21 mouse cellular contexts compared by ENCODE assay signal in the genomic region with DNA sequence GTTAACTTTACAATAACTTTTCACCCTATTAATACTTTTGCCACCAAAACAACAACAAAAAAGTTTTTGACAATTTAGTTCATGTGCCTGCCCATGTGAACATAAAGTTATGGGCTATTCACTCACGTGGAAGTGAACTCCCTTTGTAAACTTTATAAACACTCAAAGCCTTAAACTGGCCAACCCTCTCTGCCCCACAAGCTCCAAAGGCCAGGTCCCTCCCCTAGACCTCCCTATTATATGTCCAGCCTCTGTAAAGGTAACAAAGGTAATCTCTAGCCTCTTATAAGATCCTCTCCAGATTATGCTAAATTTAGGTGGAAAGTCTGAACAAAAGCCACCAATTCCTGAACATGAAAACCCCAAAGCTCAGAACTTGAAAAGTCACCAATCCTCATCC. TPM values are rescaled to one million over a fixed set of nuclear protein-coding genes. Genes with fewer than 3 reads are reported as not detected.
DNase-seq lines count a peak whose midpoint lies in the region; ATAC-seq and TF ChIP-seq lines count a peak whose summit lies in the region.
"Had no signal": no experiment of that assay in that cellular context is flagged by ENCODE, and none has a peak within 500 bp of the region (broad histone marks: within the 10 kb centered on the region; RNA-seq: fewer than 3 reads in every experiment).

No protein-coding gene starts in this region.

- TF ChIP-seq EP300 in stomach, postnatal 0 days (optimal IDR thresholded peaks at IDR 0.05), result no peak

- H3K36me3 ChIP-seq in intestine, embryonic 15.5 days, result no peaks in the 10 kb centered on the region
- H3K36me3 ChIP-seq in intestine, postnatal 0 days (ENCODE audit: control insufficient read depth, insufficient read depth), result no peaks in the 10 kb centered on the region
- no peaks in the 10 kb centered on the region for H3K36me3 ChIP-seq in stomach, embryonic 15.5 days
- no peaks in the 10 kb centered on the region for H3K36me3 ChIP-seq in stomach, postnatal 0 days (ENCODE audit: control insufficient read depth, insufficient read depth, low read length)
- H3K36me3 ChIP-seq: embryonic facial prominence, embryonic 12.5 days; forebrain, embryonic 15.5 days had no signal

- H3K4me2 ChIP-seq in intestine, embryonic 15.5 days (replicated peaks), result no peak overlapping the region
- H3K4me2 ChIP-seq in intestine, postnatal 0 days (replicated peaks; ENCODE audit: low read depth), result no peak overlapping the region
- H3K4me2 ChIP-seq in stomach, embryonic 15.5 days, result no peak overlapping the region
- no peak overlapping the region for H3K4me2 ChIP-seq in stomach, postnatal 0 days (replicated peaks; ENCODE audit: low read depth)
- H3K4me2 ChIP-seq: embryonic facial prominence, embryonic 12.5 days; forebrain, embryonic 13.5 days; forebrain, embryonic 15.5 days had no signal

- no peak overlapping the region for H3K9ac ChIP-seq in intestine, embryonic 15.5 days
- H3K9ac ChIP-seq in intestine, postnatal 0 days (ENCODE audit: low read depth, low read length), result no peak overlapping the region
- H3K9ac ChIP-seq in stomach, embryonic 15.5 days, result no peak overlapping the region
- no peak overlapping the region for H3K9ac ChIP-seq in stomach, postnatal 0 days (ENCODE audit: low read length)
- H3K9ac ChIP-seq: embryonic facial prominence, embryonic 12.5 days; forebrain, embryonic 13.5 days; forebrain, embryonic 15.5 days had no signal

- H3K4me3 ChIP-seq in intestine, embryonic 15.5 days (replicated peaks), result no peak overlapping the region
- no peak overlapping the region for H3K4me3 ChIP-seq in intestine, postnatal 0 days (ENCODE audit: low read depth, low read length)
- H3K4me3 ChIP-seq in stomach, embryonic 15.5 days (replicated peaks), result no peak overlapping the region
- H3K4me3 ChIP-seq in stomach, postnatal 0 days (ENCODE audit: low read depth, low read length), result no peak overlapping the region
- H3K4me3 ChIP-seq: embryonic facial prominence, embryonic 10.5 days; embryonic facial prominence, embryonic 12.5 days; forebrain, embryonic 13.5 days; forebrain, embryonic 15.5 days had no signal

- 37% methylated on average over 1 of the region's 1 CpGs for WGBS in intestine, embryonic 15.5 days
- 32% methylated on average over 1 of the region's 1 CpGs for WGBS in intestine, postnatal 0 days
- WGBS in stomach, embryonic 15.5 days, result 43% methylated on average over 1 of the region's 1 CpGs
- WGBS in stomach, postnatal 0 days, result 17% methylated on average over 1 of the region's 1 CpGs
- 13% methylated on average over 1 of the region's 1 CpGs for WGBS in large intestine, adult 2 months

- 0 out of 2 replicates have a peak, but pooled peaks have one; percentile 51 for ATAC-seq in intestine, embryonic 15.5 days
- no peak for ATAC-seq in intestine, postnatal 0 days
- ATAC-seq in stomach, embryonic 15.5 days (ENCODE audit: insufficient read depth, low FRiP score, low read depth), result no peak
- no peak for ATAC-seq in stomach, postnatal 0 days (ENCODE audit: low FRiP score, low TSS enrichment)
- ATAC-seq: activated CD4-positive, CD25-positive, alpha-beta regulatory T cell, adult 4 months; forebrain, embryonic 13.5 days; forebrain, embryonic 15.5 days; Patski had no signal

- no peak for DNase-seq in stomach, postnatal 0 days (ENCODE audit: low spot score)
- peak; percentile 33 for DNase-seq in large intestine, adult 2 months (ENCODE audit: low read depth, low spot score)
- no peak for DNase-seq in left cerebral cortex, postnatal 14 days (ENCODE audit: low spot score in 2 of 2)
- DNase-seq: adrenal gland, adult 8-10 months; adrenal gland, postnatal 14 days; adrenal gland, postnatal 36 days; cerebellum, adult 11-12 months; cerebellum, adult 2 months; cerebellum, adult 9-10 months; cerebellum, postnatal 10 days; cerebellum, postnatal 25 days had no signal

- TF ChIP-seq CTCF in intestine, postnatal 0 days (IDR thresholded peaks at IDR 0.05; ENCODE audit: low read depth), result no peak
- no peak for TF ChIP-seq CTCF in stomach, postnatal 0 days (IDR thresholded peaks at IDR 0.05; ENCODE audit: low read depth)

- 0 out of 2 replicates have a peak, but pooled peaks cover 2% of the 10 kb centered on the region for H3K4me1 ChIP-seq in intestine, embryonic 15.5 days (replicated peaks)
- H3K4me1 ChIP-seq in intestine, postnatal 0 days (replicated peaks; ENCODE audit: control insufficient read depth, insufficient read depth, low read length), result no peaks in the 10 kb centered on the region
- no peaks in the 10 kb centered on the region for H3K4me1 ChIP-seq in stomach, embryonic 15.5 days
- no peaks in the 10 kb centered on the region for H3K4me1 ChIP-seq in stomach, postnatal 0 days (replicated peaks; ENCODE audit: control insufficient read depth, insufficient read depth)
- H3K4me1 ChIP-seq: embryonic facial prominence, embryonic 10.5 days; embryonic facial prominence, embryonic 12.5 days; forebrain, embryonic 13.5 days; forebrain, embryonic 15.5 days had no signal

- H3K27me3 ChIP-seq in intestine, embryonic 15.5 days (replicated peaks), result no peaks in the 10 kb centered on the region
- H3K27me3 ChIP-seq in intestine, postnatal 0 days (replicated peaks; ENCODE audit: control insufficient read depth, insufficient read depth, low read length), result no peaks in the 10 kb centered on the region
- H3K27me3 ChIP-seq in stomach, embryonic 15.5 days (replicated peaks), result no peaks in the 10 kb centered on the region
- H3K27me3 ChIP-seq in stomach, postnatal 0 days (ENCODE audit: control insufficient read depth, insufficient read depth, low read length), result no peaks in the 10 kb centered on the region
- H3K27me3 ChIP-seq: embryonic facial prominence, embryonic 12.5 days; forebrain, embryonic 13.5 days; forebrain, embryonic 15.5 days; Patski had no signal

- H3K9me3 ChIP-seq in intestine, embryonic 15.5 days, result no peaks in the 10 kb centered on the region
- no peaks in the 10 kb centered on the region for H3K9me3 ChIP-seq in intestine, postnatal 0 days (ENCODE audit: control insufficient read depth)
- no peaks in the 10 kb centered on the region for H3K9me3 ChIP-seq in stomach, embryonic 15.5 days
- H3K9me3 ChIP-seq in stomach, postnatal 0 days (ENCODE audit: control insufficient read depth, low read length), result no peaks in the 10 kb centered on the region
- H3K9me3 ChIP-seq: embryonic facial prominence, embryonic 10.5 days; embryonic facial prominence, embryonic 12.5 days; forebrain, embryonic 13.5 days; forebrain, embryonic 15.5 days; G1E had no signal

- no peak overlapping the region for H3K27ac ChIP-seq in intestine, embryonic 15.5 days
- no peak overlapping the region for H3K27ac ChIP-seq in intestine, postnatal 0 days (ENCODE audit: low read depth, low read length)
- H3K27ac ChIP-seq in stomach, embryonic 15.5 days, result peak overlapping the region; percentile 23; the same call in 1 of the 2 replicates
- H3K27ac ChIP-seq in stomach, postnatal 0 days (replicated peaks), result no peak overlapping the region
- H3K27ac ChIP-seq: embryonic facial prominence, embryonic 10.5 days; embryonic facial prominence, embryonic 12.5 days; forebrain, embryonic 13.5 days; forebrain, embryonic 15.5 days had no signal

- intact Hi-C loops in left cerebral cortex, postnatal 14 days (cut with DNase I), result no loop called here

RNA-seq across cellular contexts. Expression of a gene that starts 35.9 kb away (rescaled TPM):
- 12.3 and 14.9 TPM in 2 replicates for polyA plus RNA-seq in intestine, embryonic 15.5 days (2015; fragmentation: Nextera tagmentation; extraction: Ambion mirVana)
- 14.4 and 18.5 TPM in 2 replicates for polyA plus RNA-seq in intestine, postnatal 0 days (2015; fragmentation: Nextera tagmentation; extraction: Ambion mirVana)
- polyA plus RNA-seq in stomach, embryonic 15.5 days (2015; fragmentation: Nextera tagmentation; extraction: Ambion mirVana), result 10.1 and 10.5 TPM in 2 replicates
- 9.8 and 10.2 TPM in 2 replicates for polyA plus RNA-seq in stomach, postnatal 0 days (2015; fragmentation: Nextera tagmentation; extraction: Ambion mirVana)
- 5.5 and 5.6 TPM in 2 replicates for polyA plus RNA-seq in large intestine, adult 2 months (2012; rRNA removed)
- 1 to 10 TPM; 1.4 to 2.0 TPM for total RNA-seq in left cerebral cortex, postnatal 14 days (2021)

RNA-seq across cellular contexts. Expression of a gene that starts 36.5 kb away (rescaled TPM):
- polyA plus RNA-seq in intestine, embryonic 15.5 days (2015; fragmentation: Nextera tagmentation; extraction: Ambion mirVana), result 48.9 and 54.2 TPM in 2 replicates
- polyA plus RNA-seq in intestine, postnatal 0 days (2015; fragmentation: Nextera tagmentation; extraction: Ambion mirVana), result 40.7 and 46.4 TPM in 2 replicates
- polyA plus RNA-seq in stomach, embryonic 15.5 days (2015; fragmentation: Nextera tagmentation; extraction: Ambion mirVana), result 53.4 and 58.3 TPM in 2 replicates
- polyA plus RNA-seq in stomach, postnatal 0 days (2015; fragmentation: Nextera tagmentation; extraction: Ambion mirVana), result 26.0 and 26.9 TPM in 2 replicates
- polyA plus RNA-seq in large intestine, adult 2 months (2012; rRNA removed), result 20.8 and 26.5 TPM in 2 replicates
- 100 to 1,000 TPM; 167 to 195 TPM for total RNA-seq in left cerebral cortex, postnatal 14 days (2021)
